Mouse (Mus musculus) midbrain, embryonic 14.5 days (tissue): ENCODE measurements at regions not wholly inside any gene's neighbourhood (a gene's known extent, or its start where the extent isn't known, plus 50 kb on each side); places are given as distances from the start of the nearest gene placed in this dataset.
A peak's percentile ranks its signal among the peaks of the same experiment; 100 is the strongest.

Experiments used
- ATAC-seq: fragments of 200-750 bp; cut with Nextera tagmentation; 2 replicates; pipeline ENCODE4 v1.8.0; 2017; ENCODE audit warnings: moderate number of reproducible peaks, moderate library complexity; ENCODE audit not compliant: low FRiP score, low TSS enrichment
- DNase-seq: peaks from one replicate; pipeline ENCODE4 v3.0.0-alpha.2; 2015
- H3K27ac ChIP-seq: fragments of 300-500 bp; sonication (generic); replicated peaks from 2 replicates; pipeline ENCODE4 v1.5.1; 2014; ENCODE audit warnings: mild to moderate bottlenecking, low read depth, low read length, moderate library complexity
- H3K27me3 ChIP-seq: fragments of 300-500 bp; sonication (generic); 2 replicates; pipeline ENCODE4 v1.6.1; 2014; ENCODE audit warnings: low read length, control low read depth, mixed read lengths; ENCODE audit not compliant: control insufficient read depth, insufficient read depth
- H3K36me3 ChIP-seq: fragments of 300-500 bp; sonication (generic); 2 replicates; pipeline ENCODE4 v1.6.1; 2014; ENCODE audit warnings: low read length, control low read depth; ENCODE audit not compliant: control insufficient read depth, insufficient read depth
- H3K4me1 ChIP-seq: fragments of 300-500 bp; sonication (generic); 2 replicates; pipeline ENCODE4 v1.6.1; 2014; ENCODE audit warnings: mild to moderate bottlenecking, antibody characterized with exemption, low read length, control low read depth; ENCODE audit not compliant: control insufficient read depth, insufficient read depth
- H3K4me2 ChIP-seq: fragments of 300-500 bp; sonication (generic); 2 replicates; pipeline ENCODE4 v1.6.1; 2014; ENCODE audit warnings: mild to moderate bottlenecking, low read length, moderate library complexity
- H3K4me3 ChIP-seq: fragments of 300-500 bp; sonication (generic); replicated peaks from 2 replicates; pipeline ENCODE4 v1.5.1; 2014; ENCODE audit warnings: low read depth, low read length
- H3K9ac ChIP-seq: fragments of 300-500 bp; sonication (generic); replicated peaks from 2 replicates; pipeline ENCODE4 v1.6.1; 2014; ENCODE audit warnings: mild to moderate bottlenecking, low read length, moderate library complexity
- H3K9me3 ChIP-seq: fragments of 300-500 bp; sonication (generic); 2 replicates; pipeline ENCODE4 v1.6.1; 2016; ENCODE audit warnings: low read length, control low read depth, mixed read lengths; ENCODE audit not compliant: control insufficient read depth
- WGBS: fragments of 180-500 bp; shearing (Covaris S2); extraction: QIAGEN DNeasy Blood & Tissue Kit; methylation state at CpG from one replicate; pipeline ENCODE4 v1.1.7; 2014; 5-methylcytosine and 5-hydroxymethylcytosine counted together

DNA sequence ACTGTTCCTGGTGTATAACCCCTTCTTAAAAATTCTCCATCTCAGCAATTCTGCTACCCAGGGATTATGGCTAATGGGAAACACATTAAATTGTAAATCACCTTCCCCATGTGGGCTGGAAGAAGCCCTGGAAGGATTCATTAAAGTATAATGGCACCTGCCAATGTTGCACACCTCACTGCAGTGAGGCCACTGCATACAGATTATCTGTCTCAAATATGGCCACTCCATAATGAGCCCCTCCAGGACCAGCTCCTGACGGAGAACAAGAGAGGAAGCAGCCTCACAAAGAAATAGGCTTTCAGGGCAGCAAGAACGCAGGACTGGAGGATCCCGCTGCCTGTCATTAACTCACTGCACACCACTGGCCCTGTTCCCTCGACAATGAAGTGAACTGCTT, 115.2 kb upstream of the Alk start:
- Histone ChIP-seq H3K9me3 (no peaks in the 10 kb centered on the region), H3K4me2 (no peak overlapping the region), H3K4me3 (no peak overlapping the region), H3K36me3 (no peaks in the 10 kb centered on the region), H3K4me1 (no peaks in the 10 kb centered on the region; the same call in 1 of the 2 replicates), H3K27ac (no peak overlapping the region), H3K9ac (no peak overlapping the region), H3K27me3 (no peaks in the 10 kb centered on the region)
- 38% methylated on average over 4 of the region's 4 CpGs for WGBS
- DNase-seq, result peak; percentile 31
- ATAC-seq, result no peak; the same call in 1 of the 2 replicates

DNA sequence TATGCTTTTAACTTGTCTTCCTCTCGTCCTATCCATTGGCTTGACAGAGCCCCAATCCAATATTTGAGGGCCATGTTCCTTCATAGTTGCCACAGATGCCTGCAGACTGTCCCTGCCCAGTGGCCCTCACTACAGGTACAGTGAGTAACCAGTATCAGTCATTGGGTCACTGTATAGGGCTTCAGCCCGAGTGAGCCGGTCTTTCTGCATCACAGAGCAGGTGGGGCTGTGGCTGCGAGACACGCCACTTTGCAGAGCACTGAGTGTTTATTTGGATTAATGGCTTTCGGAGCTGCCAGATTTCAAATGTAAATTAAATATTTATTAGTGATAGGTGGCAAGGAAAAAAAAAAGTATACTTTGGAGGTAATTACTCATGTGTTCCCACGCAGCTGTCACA, 87.2 kb upstream of the Alk start:
- Histone ChIP-seq H3K9ac (no peak overlapping the region), H3K9me3 (no peaks in the 10 kb centered on the region), H3K4me2 (no peak overlapping the region), H3K4me1 (no peaks in the 10 kb centered on the region), H3K36me3 (no peaks in the 10 kb centered on the region), H3K27ac (no peak overlapping the region), H3K4me3 (no peak overlapping the region), H3K27me3 (no peaks in the 10 kb centered on the region)
- 82% methylated on average over 7 of the region's 7 CpGs for WGBS
- ATAC-seq, result no peak
- no peak for DNase-seq

DNA sequence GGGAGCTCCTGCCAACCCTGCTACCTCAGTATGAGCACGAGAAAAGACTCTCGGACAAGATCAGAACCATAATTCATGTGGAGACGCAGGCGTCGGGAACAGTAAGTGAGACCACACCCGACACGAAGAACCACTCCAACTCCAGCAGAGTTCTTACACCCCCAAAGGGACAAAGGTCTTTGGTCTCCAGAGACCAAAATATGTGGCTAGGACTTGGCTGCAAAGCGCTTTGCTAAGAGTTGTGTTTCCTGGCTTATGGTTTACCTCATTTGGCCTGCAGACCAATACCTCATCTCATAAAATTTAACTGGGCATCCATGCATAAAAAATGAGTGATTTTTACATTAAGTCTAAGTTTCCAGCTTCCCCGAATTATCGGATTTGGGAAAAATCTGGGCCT, 85.2 kb upstream of the Alk start:
- 96% methylated on average over 10 of the region's 10 CpGs for WGBS
- Histone ChIP-seq H3K4me1 (no peaks in the 10 kb centered on the region), H3K36me3 (no peaks in the 10 kb centered on the region), H3K9me3 (no peaks in the 10 kb centered on the region), H3K27me3 (no peaks in the 10 kb centered on the region), H3K4me2 (no peak overlapping the region), H3K4me3 (no peak overlapping the region), H3K27ac (no peak overlapping the region), H3K9ac (no peak overlapping the region)
- ATAC-seq (no peak), DNase-seq (no peak)

DNA sequence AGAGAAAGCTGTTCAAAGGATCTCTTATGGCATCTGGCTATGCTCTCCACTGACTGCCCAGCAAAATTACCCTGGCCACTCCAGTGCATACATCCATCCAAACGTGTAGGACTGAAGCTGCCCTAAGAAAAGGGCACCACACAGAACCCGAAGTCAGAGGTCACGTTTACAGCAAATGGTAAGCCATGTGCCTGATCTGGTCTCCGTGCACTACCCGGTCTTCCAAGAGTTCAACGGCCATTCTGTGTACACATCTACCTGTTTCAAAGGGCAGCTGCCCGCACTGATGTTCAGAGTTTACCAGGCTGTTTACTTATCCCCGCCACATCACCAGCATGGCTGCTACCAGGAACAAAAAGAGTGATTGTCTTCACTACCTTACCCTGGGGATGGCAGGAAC, 84.4 kb upstream of the Alk start:
- Histone ChIP-seq H3K27me3 (no peaks in the 10 kb centered on the region), H3K4me3 (no peak overlapping the region), H3K27ac (no peak overlapping the region), H3K9me3 (no peaks in the 10 kb centered on the region), H3K9ac (no peak overlapping the region), H3K36me3 (no peaks in the 10 kb centered on the region), H3K4me1 (no peaks in the 10 kb centered on the region), H3K4me2 (no peak overlapping the region)
- DNase-seq, result no peak
- WGBS, result 93% methylated on average over 8 of the region's 8 CpGs
- no peak for ATAC-seq

DNA sequence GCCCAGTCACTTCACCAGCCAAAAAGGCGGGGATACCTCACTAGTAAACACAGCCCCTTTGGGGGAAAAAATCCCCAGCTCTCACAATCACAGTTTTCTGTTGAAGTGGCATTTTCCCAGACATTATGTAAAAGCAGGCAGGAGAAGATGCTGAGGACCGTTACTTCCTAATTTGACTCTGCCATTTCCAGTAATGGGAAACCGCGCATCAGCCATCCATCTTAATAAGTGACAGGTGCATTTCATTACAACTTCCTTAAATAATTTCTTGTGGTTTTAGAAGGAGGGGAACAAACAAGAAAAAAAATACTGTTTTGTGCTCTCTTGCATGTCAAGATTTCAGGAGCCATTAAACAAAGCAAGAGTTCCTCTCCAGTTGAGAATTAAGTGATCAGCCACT, 70.2 kb upstream of the Alk start:
- WGBS, result 88% methylated on average over 4 of the region's 4 CpGs
- H3K4me3 ChIP-seq, result no peak overlapping the region
- no peak for DNase-seq

DNA sequence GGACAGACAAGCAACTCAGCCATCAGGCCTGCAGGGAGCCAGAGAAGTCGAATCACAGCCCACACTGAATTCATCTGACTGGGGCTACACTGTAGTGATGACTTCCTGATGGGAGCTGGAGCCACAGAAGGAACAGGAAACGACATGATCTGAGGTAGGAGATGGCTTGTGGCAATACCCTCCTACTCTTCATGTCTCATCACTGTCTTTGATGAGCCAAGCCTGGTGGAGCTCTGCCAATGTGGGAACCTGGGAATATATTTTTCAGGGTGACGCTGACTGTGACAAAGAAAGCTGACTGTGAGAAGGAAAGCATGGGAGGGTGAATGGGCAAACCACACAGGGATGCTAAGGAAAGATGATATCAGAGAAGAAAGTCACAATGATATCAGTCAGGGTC, 67.6 kb upstream of the Alk start:
- ATAC-seq, result no peak
- Histone ChIP-seq H3K9me3 (no peaks in the 10 kb centered on the region), H3K27ac (no peak overlapping the region), H3K4me1 (no peaks in the 10 kb centered on the region), H3K36me3 (no peaks in the 10 kb centered on the region), H3K4me3 (no peak overlapping the region), H3K4me2 (no peak overlapping the region), H3K9ac (no peak overlapping the region), H3K27me3 (no peaks in the 10 kb centered on the region)
- 64% methylated on average over 3 of the region's 3 CpGs for WGBS
- no peak for DNase-seq

More for the DNA sequence above, 70.2 kb upstream of the Alk start:
- Histone ChIP-seq H3K9ac (no peak overlapping the region), H3K27ac (no peak overlapping the region), H3K36me3 (no peaks in the 10 kb centered on the region), H3K9me3 (no peaks in the 10 kb centered on the region), H3K27me3 (no peaks in the 10 kb centered on the region), H3K4me1 (no peaks in the 10 kb centered on the region), H3K4me2 (no peak overlapping the region)
- no peak for ATAC-seq

DNA sequence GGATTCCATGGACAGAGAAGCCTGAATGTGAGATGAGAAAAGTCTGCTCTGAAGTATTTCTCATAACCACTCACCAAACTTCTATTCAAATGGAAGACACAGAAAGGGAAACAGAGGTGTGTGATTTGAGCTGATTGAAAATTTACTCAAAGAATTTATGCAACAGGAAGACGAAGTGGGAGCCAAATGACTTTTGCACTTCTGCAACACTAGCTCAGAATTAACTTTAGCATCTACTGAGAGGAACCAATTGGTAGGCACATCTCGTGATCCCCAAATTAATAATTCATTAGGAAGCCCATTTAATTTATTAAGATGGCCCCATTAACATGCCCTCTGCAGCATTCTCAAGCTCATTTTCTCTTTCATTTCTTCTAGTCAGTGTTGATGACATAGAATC, 62.5 kb upstream of the Alk start:
- H3K9ac ChIP-seq, result no peak overlapping the region
- no peaks in the 10 kb centered on the region for H3K4me1 ChIP-seq
- H3K27ac ChIP-seq, result no peak overlapping the region
- no peaks in the 10 kb centered on the region for H3K27me3 ChIP-seq
- WGBS, result 76% methylated on average over 2 of the region's 2 CpGs
- H3K36me3 ChIP-seq, result no peaks in the 10 kb centered on the region
- no peaks in the 10 kb centered on the region for H3K9me3 ChIP-seq
- no peak overlapping the region for H3K4me3 ChIP-seq
- ATAC-seq, result no peak
- no peak for DNase-seq
- no peak overlapping the region for H3K4me2 ChIP-seq

DNA sequence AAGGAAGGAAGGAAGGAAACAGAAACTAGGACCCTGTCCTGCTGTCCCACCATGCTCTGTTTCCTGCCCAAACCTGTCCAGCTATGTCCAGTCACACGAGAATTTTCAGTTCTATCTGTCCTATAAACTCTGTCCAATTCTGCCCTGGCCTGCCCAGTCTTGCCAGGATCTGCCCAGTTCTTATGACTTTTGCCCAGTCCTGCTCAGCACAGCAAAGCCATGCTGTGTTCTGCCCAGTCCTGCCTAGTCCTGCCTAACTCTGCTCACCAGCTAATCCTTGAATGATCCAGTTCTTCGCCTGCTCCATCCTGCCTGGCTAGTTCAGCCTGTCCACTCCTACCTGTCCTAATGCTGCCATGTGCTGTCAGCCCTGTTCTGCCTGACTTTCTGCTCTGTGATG, 57.3 kb upstream of the Alk start:
- DNase-seq (no peak), ATAC-seq (no peak)
- Histone ChIP-seq H3K9ac (no peak overlapping the region), H3K4me3 (no peak overlapping the region), H3K27me3 (no peaks in the 10 kb centered on the region), H3K9me3 (no peaks in the 10 kb centered on the region), H3K4me2 (no peak overlapping the region), H3K4me1 (peaks cover 8% of the 10 kb centered on the region; the same call in 1 of the 2 replicates), H3K27ac (no peak overlapping the region), H3K36me3 (no peaks in the 10 kb centered on the region)
- WGBS, result 79% methylated on average over 2 of the region's 2 CpGs

DNA sequence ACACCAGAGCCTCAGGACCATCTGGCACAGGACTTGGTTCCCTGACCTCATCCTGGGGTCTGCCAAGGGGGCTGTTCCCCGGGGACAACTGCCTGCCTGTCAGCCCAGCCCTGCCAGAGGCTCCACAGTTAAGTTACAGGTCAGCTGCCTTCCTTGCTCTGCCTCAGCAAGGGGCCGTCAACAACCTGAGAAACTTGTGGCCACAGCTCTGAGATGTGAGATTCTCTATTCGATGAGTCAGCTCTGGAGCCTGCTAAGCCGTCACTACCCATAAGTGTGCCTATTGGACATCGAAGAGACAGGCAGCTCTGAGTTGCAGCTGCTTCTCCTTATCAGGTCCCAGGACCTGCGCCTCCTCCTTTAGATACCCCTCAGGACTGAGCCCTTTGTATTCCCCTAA, 54.3 kb upstream of the Alk start:
- no peaks in the 10 kb centered on the region for H3K36me3 ChIP-seq
- WGBS, result 68% methylated on average over 6 of the region's 6 CpGs
- ATAC-seq (no peak), DNase-seq (no peak)
- no peaks in the 10 kb centered on the region for H3K27me3 ChIP-seq
- no peak overlapping the region for H3K9ac ChIP-seq
- H3K27ac ChIP-seq, result no peak overlapping the region
- no peak overlapping the region for H3K4me3 ChIP-seq
- H3K9me3 ChIP-seq, result no peaks in the 10 kb centered on the region
- H3K4me1 ChIP-seq, result peaks cover 8% of the 10 kb centered on the region; the same call in 1 of the 2 replicates
- no peak overlapping the region for H3K4me2 ChIP-seq
